Mouse (Mus musculus) cerebellum, adult 2 months (tissue): ENCODE data around the gene Cd59b.

ENCODE experiments used
- CTCF ChIP-seq: fragments of 200-500 bp; IDR thresholded peaks from 2 replicates; pipeline ENCODE4 v1.5.1; 2011; ENCODE audit warnings: low read depth, mild to moderate bottlenecking, control low read depth, low read length, moderate library complexity, borderline replicate concordance; ENCODE audit not compliant: insufficient read depth
- POLR2A ChIP-seq: fragments of 200-500 bp; IDR thresholded peaks from 2 replicates; pipeline ENCODE4 v1.6.1; 2011; ENCODE audit warnings: low read length, control low read depth, borderline replicate concordance; ENCODE audit not compliant: insufficient read depth

GRCm38 (mm10) chr2:104042766-104043165 is 26.9 kb upstream of the Cd59b start:
- TF ChIP-seq CTCF (no peak), POLR2A (no peak)
